Mouse (Mus musculus) adrenal gland, postnatal 14 days (tissue): ENCODE measurements around the gene Psmc6. TPM values are rescaled to one million over a fixed set of nuclear protein-coding genes. Genes with fewer than 3 reads are reported as not detected.
A peak's percentile ranks its signal among the peaks of the same experiment; 100 is the strongest.

Source experiments
- DNase-seq: peaks from one replicate; pipeline ENCODE4 v3.0.0; 2021; ENCODE audit warnings: mixed read lengths
- total RNA-seq: library from RNA; stranded (reverse); gene quantifications from 2 replicates; pipeline ENCODE4 v1.2.3, GENCODE M21; 2021

Psmc6 gene
- total RNA-seq, 1 experiment from 2014 or later: 114 TPM

GRCm38 (mm10) chr14:45350931-45351859, 21.6 kb downstream of the Psmc6 start, which contains the start of gene Styx:
Gene Styx, plus strand, starts transcription at chr14:45351093.
- peak; percentile 99 for DNase-seq

- DNase-seq: peak; percentile 66
Measured at GRCm38 (mm10) chr14:45364211-45365195, 34.9 kb downstream of the Psmc6 start.

- no peak for DNase-seq
Measured at GRCm38 (mm10) chr14:45365196-45365587, 35.6 kb downstream of the Psmc6 start.

GRCm38 (mm10) chr14:45378771-45379170, 49.2 kb downstream of the Psmc6 start:
- DNase-seq: no peak

GRCm38 (mm10) chr14:45380756-45381155, 51.2 kb downstream of the Psmc6 start:
- no peak for DNase-seq

- no peak for DNase-seq
Measured at GRCm38 (mm10) chr14:45382912-45383311, 53.3 kb downstream of the Psmc6 start.

GRCm38 (mm10) chr14:45385596-45385995, 56.0 kb downstream of the Psmc6 start:
- DNase-seq: no peak

- DNase-seq: no peak
Measured at GRCm38 (mm10) chr14:45387480-45387879, 57.9 kb downstream of the Psmc6 start.

- DNase-seq: peak; percentile 98
Measured at GRCm38 (mm10) chr14:45388345-45389181, 59.0 kb downstream of the Psmc6 start.

- DNase-seq: no peak
Measured at GRCm38 (mm10) chr14:45389194-45389593, 59.6 kb downstream of the Psmc6 start.

Other genes starting within 250 kb of the Psmc6 start
- 0.89 and 3.0 TPM in 2 replicates for gene Gpr137c, start 110.1 kb upstream of the Psmc6 start, total RNA-seq
- 17.7 and 20.1 TPM in 2 replicates for gene Txndc16, start 109.5 kb upstream of the Psmc6 start, total RNA-seq
- 33.7 and 37.0 TPM in 2 replicates for gene Ero1l, start 11.0 kb upstream of the Psmc6 start, total RNA-seq
- gene Styx, start 21.3 kb downstream of the Psmc6 start, total RNA-seq: 28.5 and 32.3 TPM in 2 replicates
- 36.1 and 36.8 TPM in 2 replicates for gene Gnpnat1, start 75.1 kb downstream of the Psmc6 start, total RNA-seq
- gene Fermt2, start 200.3 kb downstream of the Psmc6 start, total RNA-seq: 140 and 148 TPM in 2 replicates